Mouse (Mus musculus) heart, postnatal 0 days (tissue): ENCODE measurements around the gene Tram2.

Experiments
- CTCF ChIP-seq: IDR thresholded peaks from 2 replicates; pipeline ENCODE4 v1.5.1; 2016; ENCODE audit warnings: antibody characterized with exemption, control low read depth, low read depth
- EP300 ChIP-seq: IDR thresholded peaks from 2 replicates; pipeline ENCODE4 v1.6.1; 2016; ENCODE audit warnings: antibody characterized with exemption, low read depth

- no peak; the same call in 1 of the 2 replicates for TF ChIP-seq CTCF
- TF ChIP-seq EP300: no peak
Measured at GRCm38 (mm10) chr1:21074231-21074630, 4.8 kb downstream of the Tram2 start.
